Mouse (Mus musculus) lung, postnatal 36 days (tissue): ENCODE data around the gene Tom1l2.

ENCODE experiments used
- DNase-seq: peaks from one replicate; pipeline ENCODE4 v3.0.0; 2022; ENCODE audit warnings: mixed read lengths

The Tom1l2 gene

DNA sequence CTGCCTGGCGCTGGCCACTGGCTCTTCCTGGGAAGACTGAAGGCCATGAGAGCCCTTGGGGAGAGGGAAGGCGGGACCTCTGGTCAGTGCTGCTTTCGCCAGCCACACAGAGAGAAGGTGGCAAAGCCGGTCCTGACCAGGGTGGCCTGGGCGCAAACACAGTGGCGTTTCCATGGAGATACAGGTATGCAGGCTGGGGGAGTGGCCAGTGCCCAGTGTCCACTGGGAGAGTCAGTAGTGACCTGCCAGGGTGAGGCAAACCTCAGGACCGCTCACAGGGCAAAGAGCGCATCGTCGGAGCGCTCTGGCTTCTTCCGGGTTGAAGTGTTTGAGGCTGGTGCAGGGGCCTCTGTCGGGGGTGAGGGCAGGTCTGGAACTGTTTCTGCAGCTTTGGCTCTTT lies 122.9 kb downstream of the Tom1l2 start:
- peak; percentile 83 for DNase-seq

GRCm38 (mm10) chr11:60228525-60228924 lies 124.2 kb downstream of the Tom1l2 start:
- peak; percentile 61 for DNase-seq

DNA sequence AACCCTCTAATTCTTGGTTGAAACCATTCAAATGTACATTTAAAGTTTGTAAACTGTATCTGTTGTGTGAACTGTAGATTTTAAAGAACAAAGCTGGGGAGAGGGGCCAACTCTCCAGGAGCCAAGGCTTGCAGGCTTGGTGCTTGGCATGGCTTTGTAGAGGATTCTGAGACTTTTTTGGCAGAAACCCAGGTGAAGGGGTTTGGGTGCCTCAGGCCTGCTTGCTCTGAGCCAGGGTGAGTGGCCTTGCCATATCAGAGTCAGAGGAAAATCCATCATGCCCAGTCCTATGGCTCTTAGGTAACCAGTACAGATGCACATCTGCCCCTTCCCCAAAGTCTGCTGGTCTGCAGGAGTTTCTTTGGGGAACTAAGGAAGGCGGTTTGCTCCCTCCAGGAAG lies 126.8 kb downstream of the Tom1l2 start:
- DNase-seq, result no peak

DNA sequence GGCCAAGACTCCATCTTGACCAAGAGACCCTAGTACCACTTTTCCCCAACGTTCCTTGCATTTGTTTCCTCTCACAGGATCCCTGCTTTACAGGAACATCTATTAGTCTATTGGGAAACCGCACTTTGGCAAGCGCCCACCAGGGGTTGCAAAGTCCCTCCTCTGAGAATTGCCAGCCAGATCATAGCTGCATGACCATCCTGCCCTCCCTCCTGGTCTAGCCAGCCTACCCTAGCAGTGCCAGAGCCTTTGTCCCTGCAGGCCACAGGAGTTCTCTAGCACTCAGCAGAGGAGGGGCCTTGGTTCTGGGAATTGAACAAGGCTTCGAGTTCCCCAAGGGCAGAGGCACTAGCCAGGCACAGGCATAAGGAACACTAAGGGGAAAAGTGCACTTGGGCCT lies 128.0 kb downstream of the Tom1l2 start:
- no peak for DNase-seq

DNA sequence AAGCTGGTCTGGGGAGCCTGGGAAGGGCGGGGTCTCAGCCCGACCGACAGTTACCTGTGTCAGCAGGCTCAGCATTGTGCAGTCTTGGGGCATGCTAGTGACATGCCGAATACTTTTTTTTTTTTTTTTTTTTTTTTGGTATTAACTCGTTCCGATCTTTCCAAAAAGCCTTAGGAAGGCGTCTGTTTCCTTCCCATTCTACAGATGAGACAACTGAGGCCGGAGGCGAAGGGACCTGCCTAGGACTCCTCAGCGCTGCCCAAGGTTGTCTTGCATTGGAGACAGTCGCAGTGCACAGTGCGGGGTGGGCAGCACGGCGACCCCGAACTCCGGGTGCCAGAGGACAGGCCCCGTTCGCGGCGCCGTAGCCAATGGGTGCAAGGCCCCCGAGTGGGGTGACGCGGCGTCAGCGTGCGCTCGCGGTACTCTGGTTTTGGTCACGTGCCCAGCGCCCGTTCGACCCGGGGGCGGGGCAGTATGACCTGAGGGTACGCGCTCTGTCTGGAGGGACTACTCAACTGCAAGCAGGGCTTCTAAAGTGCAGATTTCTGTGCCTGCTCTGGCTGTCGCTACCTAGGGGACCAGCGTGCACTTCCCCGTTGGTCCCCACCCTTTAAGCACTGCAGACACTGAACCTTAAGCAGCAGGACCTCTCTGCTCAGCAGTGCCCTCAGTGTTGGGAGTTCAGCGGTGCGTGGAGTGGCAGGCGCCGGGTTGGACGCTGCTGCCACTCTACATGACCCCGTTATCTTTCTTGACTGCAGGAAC lies 130.1 kb downstream of the Tom1l2 start, which contains the start of gene Srebf1:
TSS of gene Srebf1 (minus strand) at position 113 of the 768 bp plus-strand sequence.
- DNase-seq, result peak; percentile 90

DNA sequence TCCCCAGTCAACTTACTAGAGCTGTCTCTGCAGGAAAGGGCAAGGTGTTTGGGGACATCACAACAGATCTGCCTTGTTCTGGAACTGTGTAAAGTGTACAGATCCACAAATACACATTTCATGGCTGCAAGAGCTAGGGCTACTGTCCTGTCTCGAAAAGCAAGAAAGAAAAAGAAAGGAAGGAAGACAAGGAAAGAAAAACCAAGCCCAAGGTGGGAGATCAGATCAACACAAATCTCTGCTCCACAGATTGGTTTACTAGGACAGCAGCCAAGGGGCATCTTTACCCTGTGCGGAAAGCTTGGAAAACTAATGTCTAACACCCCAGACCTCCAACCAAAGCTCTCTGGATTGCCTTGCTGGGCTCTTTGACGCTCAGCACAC lies 130.6 kb downstream of the Tom1l2 start:
- DNase-seq, result no peak

DNA sequence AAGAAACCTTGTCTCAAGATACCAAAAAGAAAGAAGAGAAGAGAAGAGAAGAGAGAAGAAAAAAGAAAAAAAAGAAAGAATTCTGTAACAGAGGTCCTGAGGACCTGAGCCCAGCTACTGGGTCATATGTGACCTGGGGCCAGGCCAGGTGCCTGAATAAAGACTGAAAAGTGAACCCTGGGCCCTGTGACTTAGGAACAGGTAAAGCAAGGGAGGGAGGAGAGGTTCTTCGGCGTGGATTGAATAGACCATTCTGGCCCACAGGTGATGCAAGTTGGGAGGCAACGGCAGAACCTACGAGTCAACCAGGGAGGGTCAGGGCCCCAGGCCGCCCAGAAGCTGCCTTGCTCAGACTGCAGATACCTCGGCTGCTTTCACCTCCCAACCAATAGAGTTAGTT lies 131.3 kb downstream of the Tom1l2 start:
- no peak for DNase-seq

DNA sequence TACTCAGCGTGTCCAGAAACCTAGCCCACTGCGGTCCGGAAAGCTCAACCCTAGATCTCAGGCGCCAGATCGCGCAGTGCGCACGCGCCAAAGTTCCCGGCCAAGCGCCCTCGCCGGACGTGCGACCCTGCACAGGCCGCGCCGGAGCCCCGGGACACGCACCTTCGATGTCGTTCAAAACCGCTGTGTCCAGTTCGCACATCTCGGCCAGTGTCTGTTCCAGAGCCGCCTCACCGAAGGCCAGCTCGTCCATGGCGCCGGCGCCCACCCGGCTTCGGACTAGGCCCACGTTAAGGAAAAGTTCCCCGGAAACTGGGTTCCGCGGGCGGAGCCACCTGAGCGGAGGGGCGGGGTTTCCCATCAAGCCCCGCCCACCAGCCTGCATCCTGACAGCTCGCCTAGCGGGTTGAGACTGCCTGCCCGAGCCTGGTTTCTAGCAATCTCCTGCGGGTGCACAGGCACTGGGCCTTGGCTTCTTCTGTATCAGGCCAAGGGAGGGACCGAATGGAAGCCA lies 132.4 kb downstream of the Tom1l2 start:
- peak; percentile 95 for DNase-seq

DNA sequence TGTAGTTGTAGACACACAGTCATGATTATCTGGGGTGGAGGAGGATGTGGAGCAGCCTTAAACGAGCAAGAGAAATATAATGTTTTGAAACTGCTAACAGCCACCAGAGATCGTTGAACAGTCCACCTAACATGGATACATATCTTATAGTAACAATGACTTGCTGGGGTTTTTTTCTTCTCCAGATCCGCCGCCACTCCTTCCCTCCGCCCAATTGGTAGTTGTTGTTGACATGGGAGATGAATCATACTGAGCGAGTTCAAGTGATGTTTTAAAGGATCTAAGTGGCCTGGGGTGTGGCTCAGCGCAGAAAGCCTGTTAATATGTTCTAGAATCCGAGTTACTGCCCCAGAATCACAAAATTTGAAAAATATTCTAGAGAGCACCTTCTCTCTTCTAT lies 133.1 kb downstream of the Tom1l2 start:
- DNase-seq, result peak; percentile 79

DNA sequence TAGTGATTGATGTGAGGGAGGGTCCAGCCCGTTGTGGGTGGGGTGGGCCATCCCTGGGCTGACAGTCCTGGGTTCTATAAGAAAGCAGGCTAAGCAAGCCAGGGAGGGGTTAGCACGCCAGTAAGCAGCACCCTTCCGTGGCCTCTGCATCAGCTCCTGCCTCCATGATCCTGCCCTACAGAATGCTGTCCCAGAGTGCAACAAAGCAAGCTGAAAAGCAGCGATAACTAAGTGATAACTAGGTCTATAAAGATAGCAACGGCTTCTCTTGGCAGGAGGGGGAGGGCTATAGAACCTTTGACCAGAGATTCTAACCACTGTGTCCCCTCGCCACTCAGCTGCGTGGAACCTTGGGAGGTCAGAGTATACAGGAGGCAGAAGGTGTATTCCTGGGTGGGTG lies 135.2 kb downstream of the Tom1l2 start:
- no peak for DNase-seq

DNA sequence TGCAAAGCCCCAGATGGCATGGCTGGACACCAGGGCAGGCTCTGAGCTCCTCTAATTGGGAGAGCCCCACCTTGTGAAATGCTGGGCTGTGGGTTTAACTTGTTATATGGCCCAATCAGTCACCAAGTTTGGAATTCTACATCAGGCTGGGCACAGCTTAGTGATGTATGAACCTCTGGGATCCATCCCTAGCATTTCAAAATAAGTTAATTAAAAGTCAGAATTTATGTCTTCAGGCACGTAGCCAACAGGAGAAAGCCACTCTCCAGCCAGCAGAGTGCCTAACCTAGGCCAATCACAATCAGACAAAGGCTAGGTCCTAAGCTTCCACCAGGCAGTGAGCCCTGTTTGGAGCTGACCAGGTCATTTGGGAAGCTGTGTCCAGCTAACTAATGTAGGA lies 136.0 kb downstream of the Tom1l2 start:
- DNase-seq, result no peak

DNA sequence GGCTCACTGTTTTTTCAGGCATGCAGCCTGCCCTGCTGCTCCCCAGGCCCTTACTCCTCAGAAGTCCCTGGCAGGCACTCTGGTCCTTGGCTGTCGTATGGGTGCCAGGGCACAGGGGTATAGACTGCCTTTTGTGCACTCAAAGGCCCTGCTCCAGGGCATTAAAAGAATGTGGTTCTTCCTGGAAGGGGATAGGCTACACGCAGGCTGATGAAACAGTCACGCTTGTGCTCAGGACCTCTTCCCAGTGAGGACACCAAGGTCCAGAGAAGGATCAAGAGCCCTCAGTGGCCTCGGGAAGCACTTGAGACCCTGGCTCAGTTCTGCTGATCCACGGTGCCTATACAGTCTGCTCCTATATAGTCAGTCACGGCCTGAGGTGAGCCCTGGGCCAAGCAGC lies 139.4 kb downstream of the Tom1l2 start:
- no peak for DNase-seq

DNA sequence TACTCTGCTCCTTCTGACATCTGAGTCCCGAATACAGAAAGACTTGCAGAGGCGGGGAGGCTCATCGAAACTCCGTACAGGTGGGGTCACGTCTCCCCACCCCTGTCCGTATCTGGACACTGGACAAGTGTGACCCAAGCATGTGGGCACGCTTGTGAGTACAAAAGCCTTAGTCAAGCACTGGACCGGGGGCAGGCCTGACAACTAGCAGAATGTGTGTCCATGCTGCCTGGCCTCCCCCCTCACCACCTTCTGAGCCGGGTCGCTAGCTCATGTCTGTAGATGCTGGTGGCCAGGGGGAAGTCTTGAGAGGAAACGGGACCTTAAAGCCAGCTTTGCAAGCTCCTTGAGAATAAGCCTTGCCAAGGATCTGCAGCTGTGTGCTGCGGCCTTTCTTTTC lies 140.9 kb downstream of the Tom1l2 start:
- no peak for DNase-seq

DNA sequence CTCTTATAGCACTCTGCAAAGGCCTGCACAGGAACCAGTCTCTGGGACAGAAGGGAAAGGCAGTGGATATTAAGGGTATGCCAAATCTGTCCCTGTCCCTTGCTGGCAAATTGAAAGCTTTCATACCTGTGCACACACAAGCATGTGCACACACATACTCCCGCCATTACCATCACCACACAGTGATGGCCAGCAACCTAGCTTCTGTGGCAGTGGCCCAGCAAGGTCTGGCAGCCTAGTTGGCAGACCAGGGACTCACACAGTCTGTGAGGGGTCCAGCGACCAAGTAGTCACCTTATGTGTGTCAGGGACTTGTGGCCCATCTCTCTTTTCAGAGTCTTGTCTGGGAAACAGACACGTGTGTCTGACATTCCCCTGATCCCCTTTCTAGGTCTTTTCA lies 141.6 kb downstream of the Tom1l2 start:
- no peak for DNase-seq

- peak; percentile 97 for DNase-seq
Measured at GRCm38 (mm10) chr11:60210305-60210724, 142.4 kb downstream of the Tom1l2 start.

GRCm38 (mm10) chr11:60209933-60210249 lies 142.8 kb downstream of the Tom1l2 start:
- DNase-seq, result no peak

GRCm38 (mm10) chr11:60209217-60209932 lies 143.3 kb downstream of the Tom1l2 start:
- DNase-seq, result peak; percentile 83

DNA sequence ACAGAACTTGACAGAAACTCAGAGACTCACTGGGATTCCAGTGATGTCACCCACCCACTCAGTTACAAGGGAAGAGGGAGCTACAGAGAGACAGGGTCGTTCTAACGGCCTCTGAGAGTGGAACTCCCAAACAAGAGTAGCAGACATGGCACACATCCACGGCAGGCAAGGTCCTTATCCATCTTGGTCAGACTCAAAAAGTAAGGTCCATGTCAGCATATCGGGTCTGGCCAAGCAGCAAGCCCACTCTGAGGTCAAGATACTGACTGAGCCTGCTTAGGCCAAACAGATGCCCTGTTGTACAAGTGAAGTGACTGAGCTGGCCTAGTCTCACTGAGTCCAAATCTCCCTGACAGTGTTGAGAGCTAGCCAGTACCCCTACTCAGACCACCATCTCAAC lies 144.0 kb downstream of the Tom1l2 start:
- no peak for DNase-seq

- no peak for DNase-seq
Measured at GRCm38 (mm10) chr11:60208201-60208600, 144.5 kb downstream of the Tom1l2 start.

GRCm38 (mm10) chr11:60206207-60206606 lies 146.5 kb downstream of the Tom1l2 start:
- DNase-seq, result peak; percentile 76

GRCm38 (mm10) chr11:60205026-60205425 lies 147.7 kb downstream of the Tom1l2 start:
- DNase-seq, result peak; percentile 89

DNA sequence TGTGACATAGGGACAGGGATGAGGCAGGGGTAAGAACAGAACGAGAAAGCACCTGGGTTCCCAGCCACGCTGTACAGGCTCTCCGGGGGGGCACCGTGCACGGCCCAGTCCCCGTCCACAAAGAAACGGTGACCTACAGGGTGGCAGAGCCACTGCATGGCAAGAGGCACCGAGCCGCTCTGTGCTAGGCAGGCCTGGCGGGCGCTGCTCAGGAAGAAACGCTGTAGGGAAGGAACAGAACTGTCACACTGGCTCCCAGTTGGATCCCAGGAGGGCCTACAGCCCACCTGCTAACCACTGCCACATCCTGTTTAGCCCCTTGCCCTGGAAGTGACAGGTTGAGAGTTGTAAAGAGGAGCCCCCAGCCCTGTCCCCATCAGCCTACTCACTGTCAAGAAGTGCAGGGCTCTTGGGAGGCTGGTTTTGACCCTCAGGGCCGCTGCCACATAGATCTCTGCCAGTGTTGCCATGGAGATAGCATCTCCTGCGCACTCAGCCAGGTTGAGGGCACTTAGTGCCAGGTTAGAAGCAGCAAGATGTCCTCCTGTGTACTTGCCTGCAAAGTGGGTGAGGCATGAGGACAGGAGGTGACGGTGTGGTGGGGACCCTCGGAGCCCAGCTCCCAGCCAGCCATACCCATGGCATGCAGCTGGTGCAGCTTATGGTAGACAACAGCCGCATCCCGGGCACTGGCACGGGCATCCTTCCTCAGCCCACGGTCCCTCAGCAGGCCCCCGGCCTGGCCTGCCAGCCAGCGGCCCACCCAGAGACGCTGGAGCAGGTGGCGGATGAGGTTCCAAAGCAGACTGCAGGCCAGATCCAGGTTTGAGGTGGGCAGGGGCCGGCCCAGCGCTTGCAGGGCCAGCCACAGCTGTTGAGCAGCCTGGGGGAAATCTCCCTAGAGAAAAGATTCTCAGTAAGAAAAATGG lies 149.7 kb downstream of the Tom1l2 start:
- no peak for DNase-seq

DNA sequence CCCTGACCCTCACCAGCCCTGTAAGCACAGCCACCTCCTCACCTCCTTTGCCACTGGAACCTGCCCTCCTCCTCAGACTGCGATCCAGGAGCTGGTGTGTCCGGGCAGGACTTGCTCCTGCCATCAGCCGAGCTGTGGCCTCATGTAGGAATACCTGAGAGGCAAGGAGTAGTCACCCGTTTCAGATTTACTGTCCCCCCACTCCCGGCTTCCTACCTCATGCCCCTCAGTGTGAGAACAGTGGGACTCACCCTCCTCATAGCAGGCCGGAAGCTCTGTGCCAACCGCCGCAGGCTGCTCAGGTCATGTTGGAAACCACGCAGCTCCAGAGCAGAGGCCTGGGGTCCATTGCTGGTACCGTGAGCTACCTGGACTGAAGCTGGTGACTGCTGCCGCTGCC lies 152.3 kb downstream of the Tom1l2 start:
- DNase-seq, result no peak
